Mouse (Mus musculus) heart, postnatal 36 days (tissue): ENCODE measurements around the gene Cass4. TPM values are rescaled to one million over a fixed set of nuclear protein-coding genes. Genes with fewer than 3 reads are reported as not detected.
A peak's percentile ranks its signal among the peaks of the same experiment; 100 is the strongest.

Experiments
- DNase-seq, 2 experiments: peaks; one replicate each; pipeline ENCODE4 v3.0.0; 2021 to 2022
- intact Hi-C: fragments of 180-260 bp; cut with DNase I; formaldehyde crosslinking; loops from one replicate; pipeline ENCODE4 v1.15.1; 2025
- total RNA-seq, 2 experiments: library from RNA; stranded (reverse); gene quantifications; 2 replicates each; pipeline ENCODE4 v1.2.3; 2021

The Cass4 gene
- total RNA-seq, 2 experiments from 2014 or later: 0.36 to 0.46 TPM

GRCm38 (mm10) chr2:172433746-172434145 is 40.2 kb downstream of the Cass4 start:
- intact Hi-C loops: no loop called here
- DNase-seq: no peak

GRCm38 (mm10) chr2:172437371-172437952 is 43.9 kb downstream of the Cass4 start:
- peak in 1 of 2 experiments; percentile 10 for DNase-seq
- intact Hi-C loops: no loop called here

GRCm38 (mm10) chr2:172439843-172440639 is 46.4 kb downstream of the Cass4 start, which contains the start of gene Rtf2:
Gene Rtf2, plus strand, starts transcription at chr2:172440556.
- peak; percentile 100 for DNase-seq
- intact Hi-C loops: loop anchor here (2.0 kb wide), 1 partner anchor 67 kb away; no protein-coding TSS in a partner anchor

GRCm38 (mm10) chr2:172440640-172441005 is 47.0 kb downstream of the Cass4 start:
- intact Hi-C loops: loop anchor here (2.0 kb wide), 1 partner anchor 68 kb away; no protein-coding TSS in a partner anchor
- no peak for DNase-seq

GRCm38 (mm10) chr2:172441176-172441575 is 47.6 kb downstream of the Cass4 start:
- intact Hi-C loops: loop anchor here (2.0 kb wide), 1 partner anchor 68 kb away; no protein-coding TSS in a partner anchor
- no peak for DNase-seq

GRCm38 (mm10) chr2:172445617-172446016 is 52.0 kb downstream of the Cass4 start:
- DNase-seq: no peak
- intact Hi-C loops: loop anchor here (2.0 kb wide), 1 partner anchor 225 kb away; no protein-coding TSS in a partner anchor

GRCm38 (mm10) chr2:172447317-172447716 is 53.7 kb downstream of the Cass4 start:
- intact Hi-C loops: loop anchor here (2.0 kb wide), 1 partner anchor 227 kb away; no protein-coding TSS in a partner anchor
- no peak for DNase-seq

GRCm38 (mm10) chr2:172448329-172448728 is 54.7 kb downstream of the Cass4 start:
- intact Hi-C loops: no loop called here

GRCm38 (mm10) chr2:172450640-172451039 is 57.0 kb downstream of the Cass4 start:
- intact Hi-C loops: no loop called here
- DNase-seq: no peak

More at GRCm38 (mm10) chr2:172448329-172448728, 54.7 kb downstream of the Cass4 start:
- no peak for DNase-seq

GRCm38 (mm10) chr2:172452031-172452430 is 58.4 kb downstream of the Cass4 start:
- intact Hi-C loops: no loop called here
- DNase-seq: no peak

GRCm38 (mm10) chr2:172452458-172452857 is 58.9 kb downstream of the Cass4 start:
- DNase-seq: no peak
- intact Hi-C loops: no loop called here

- intact Hi-C loops: no loop called here
- DNase-seq: no peak
Measured at GRCm38 (mm10) chr2:172458496-172458895, 64.9 kb downstream of the Cass4 start, which contains the start of gene Gcnt7. Gene Gcnt7, minus strand, starts transcription at chr2:172458596.

GRCm38 (mm10) chr2:172460647-172461046 is 67.1 kb downstream of the Cass4 start:
- DNase-seq: no peak
- intact Hi-C loops: no loop called here

- DNase-seq: no peak
- intact Hi-C loops: no loop called here
Measured at GRCm38 (mm10) chr2:172462813-172463212, 69.2 kb downstream of the Cass4 start.

- intact Hi-C loops: no loop called here
- no peak for DNase-seq
Measured at GRCm38 (mm10) chr2:172466427-172467132, 73.0 kb downstream of the Cass4 start.

- intact Hi-C loops: no loop called here
- no peak for DNase-seq
Measured at GRCm38 (mm10) chr2:172467206-172467605, 73.6 kb downstream of the Cass4 start.

GRCm38 (mm10) chr2:172468346-172468819 is 74.8 kb downstream of the Cass4 start:
- DNase-seq: no peak
- intact Hi-C loops: no loop called here

- DNase-seq: no peak
- intact Hi-C loops: no loop called here
Measured at GRCm38 (mm10) chr2:172472318-172472717, 78.7 kb downstream of the Cass4 start, which contains the start of gene Fam209. Gene Fam209, plus strand, starts transcription at chr2:172472520.

- intact Hi-C loops: no loop called here
- DNase-seq: no peak
Measured at GRCm38 (mm10) chr2:172473591-172473990, 80.0 kb downstream of the Cass4 start.

- peak in 1 of 2 experiments; percentile 20 for DNase-seq
- intact Hi-C loops: loop anchor here (5.0 kb wide), 2 partner anchors 282 to 522 kb away; no protein-coding TSS in a partner anchor
Measured at GRCm38 (mm10) chr2:172474970-172475369, 81.4 kb downstream of the Cass4 start.
